Mouse (Mus musculus) liver, embryonic 15.5 days (tissue): ENCODE results near the gene Cgnl1. TPM values are rescaled to one million over a fixed set of nuclear protein-coding genes. Genes with fewer than 3 reads are reported as not detected.

Experiments
- ATAC-seq: fragments of 200-750 bp; cut with Nextera tagmentation; 2 replicates; pipeline ENCODE4 v1.8.0; 2017; ENCODE audit warnings: moderate number of reproducible peaks, mild to moderate bottlenecking, moderate library complexity; ENCODE audit not compliant: insufficient read depth
- H3K27ac ChIP-seq: fragments of 300-500 bp; sonication (generic); replicated peaks from 2 replicates; pipeline ENCODE4 v1.5.1; 2015; ENCODE audit warnings: mild to moderate bottlenecking, inconsistent platforms
- H3K27me3 ChIP-seq: fragments of 300-500 bp; sonication (generic); 2 replicates; pipeline ENCODE4 v1.6.1; 2015; ENCODE audit warnings: mild to moderate bottlenecking, inconsistent platforms
- H3K36me3 ChIP-seq: fragments of 300-500 bp; sonication (generic); replicated peaks from 2 replicates; pipeline ENCODE4 v1.6.1; 2015; ENCODE audit warnings: moderate library complexity, mild to moderate bottlenecking, inconsistent platforms
- H3K4me1 ChIP-seq: fragments of 300-500 bp; sonication (generic); replicated peaks from 2 replicates; pipeline ENCODE4 v1.6.1; 2015; ENCODE audit warnings: inconsistent platforms
- H3K4me2 ChIP-seq: fragments of 300-500 bp; sonication (generic); 2 replicates; pipeline ENCODE4 v1.6.1; 2015; ENCODE audit warnings: moderate library complexity, mild to moderate bottlenecking, inconsistent platforms
- H3K4me3 ChIP-seq: fragments of 300-500 bp; sonication (generic); replicated peaks from 2 replicates; pipeline ENCODE4 v1.5.1; 2015; ENCODE audit warnings: mild to moderate bottlenecking, inconsistent platforms
- H3K9ac ChIP-seq: fragments of 300-500 bp; sonication (generic); 2 replicates; pipeline ENCODE4 v1.6.1; 2015; ENCODE audit warnings: moderate library complexity, mild to moderate bottlenecking, inconsistent platforms
- H3K9me3 ChIP-seq: fragments of 300-500 bp; sonication (generic); replicated peaks from 2 replicates; pipeline ENCODE4 v1.6.1; 2016; ENCODE audit warnings: inconsistent platforms
- WGBS: fragments of 180-500 bp; shearing (Covaris S2); methylation state at CpG from one replicate; pipeline ENCODE4 v1.1.7; 2015; ENCODE audit warnings: mixed read lengths; ENCODE audit not compliant: insufficient replicate concordance; 5-methylcytosine and 5-hydroxymethylcytosine counted together
- polyA plus RNA-seq: library from polyadenylated mRNA; unstranded; fragments of >200 nt; fragmentation: Nextera tagmentation; extraction: Ambion mirVana; gene quantifications from 2 replicates; pipeline ENCODE4 v1.2.1, GENCODE M21; 2015

Gene Cgnl1
- polyA plus RNA-seq, 1 experiment from 2014 or later: 2.0 TPM

DNA sequence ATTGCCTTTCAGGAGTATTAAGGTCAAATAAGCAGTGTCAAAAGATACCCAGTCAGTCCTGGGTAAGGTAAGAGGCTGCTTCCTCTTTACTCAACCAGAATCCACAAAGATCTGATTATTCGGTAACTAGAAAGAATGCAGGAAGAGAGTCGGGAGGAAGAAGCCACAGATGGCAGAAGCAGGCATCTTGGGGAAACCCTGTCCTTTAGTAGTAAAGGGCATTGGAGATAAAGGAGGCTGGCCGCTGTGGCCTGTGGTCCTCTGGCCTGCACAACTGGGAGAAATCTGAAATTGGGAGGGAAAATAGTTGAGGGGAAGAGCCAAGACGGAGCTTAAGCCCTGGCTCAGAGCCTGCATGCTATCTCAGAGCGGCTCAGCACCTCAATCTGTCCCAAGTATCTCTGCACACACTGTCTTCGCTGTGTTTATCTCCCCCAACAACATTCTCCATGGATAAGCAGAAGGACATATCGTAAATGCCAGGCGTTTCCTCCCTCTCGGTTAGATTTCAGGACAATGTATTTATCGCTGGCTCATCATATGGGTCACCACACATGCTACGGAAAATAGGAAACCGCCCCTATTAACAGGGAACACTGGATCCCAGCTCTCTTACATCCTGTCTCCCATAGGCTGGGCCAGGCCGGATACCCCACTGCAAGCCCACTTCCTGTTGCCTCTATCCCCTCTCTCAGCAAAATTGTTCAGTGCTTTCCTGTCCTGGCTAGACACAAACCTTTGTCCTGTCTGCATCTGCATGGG, 164.9 kb downstream of the Cgnl1 start:
- Histone ChIP-seq H3K27me3 (peaks cover 20% of the 10 kb centered on the region), H3K4me3 (no peak overlapping the region), H3K36me3 (no peaks in the 10 kb centered on the region), H3K4me2 (no peak overlapping the region), H3K27ac (no peak overlapping the region), H3K4me1 (peaks cover 20% of the 10 kb centered on the region; the same call in 1 of the 2 replicates), H3K9me3 (no peaks in the 10 kb centered on the region), H3K9ac (no peak overlapping the region)
- WGBS: 10% methylated on average over 13 of the region's 13 CpGs
- peak; percentile 77 for ATAC-seq

DNA sequence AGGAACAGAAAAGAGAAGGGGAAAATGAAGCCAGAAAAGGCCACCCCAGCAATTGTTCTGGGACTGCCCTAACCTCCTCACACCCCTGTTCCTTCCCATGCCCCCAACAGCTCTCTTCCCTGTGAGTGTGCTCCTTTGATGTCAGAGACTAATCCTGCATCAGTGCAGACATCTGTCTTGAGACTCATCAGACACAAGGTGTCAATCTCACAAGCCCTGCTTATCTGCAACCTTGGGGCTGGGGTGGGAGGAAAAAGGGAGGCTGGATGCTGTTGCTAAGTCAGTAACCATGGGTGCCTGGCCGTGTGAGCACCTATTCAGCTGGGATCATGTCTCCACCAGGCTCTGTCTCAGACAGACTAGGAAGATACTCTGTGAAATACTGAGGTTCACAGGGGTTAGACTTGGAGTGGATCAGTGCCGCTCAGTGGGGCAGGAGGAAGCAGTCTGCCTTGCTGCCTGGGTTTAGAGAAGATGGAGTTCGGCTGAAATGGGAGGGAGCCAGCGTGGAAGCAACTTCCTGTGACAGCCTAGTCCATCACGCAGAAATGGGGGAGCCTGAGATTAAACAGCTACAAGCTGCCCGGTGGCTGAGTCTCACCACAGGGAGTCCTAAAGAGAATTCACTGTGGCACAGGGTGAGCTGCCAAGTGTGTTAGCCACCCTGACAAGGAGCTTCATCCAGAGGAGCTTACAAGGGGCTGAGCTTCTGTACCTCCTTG, 166.3 kb downstream of the Cgnl1 start:
- WGBS: 25% methylated on average over 6 of the region's 6 CpGs
- Histone ChIP-seq H3K27me3 (peaks cover 20% of the 10 kb centered on the region), H3K36me3 (no peaks in the 10 kb centered on the region), H3K27ac (no peak overlapping the region), H3K4me2 (no peak overlapping the region), H3K4me1 (peaks cover 20% of the 10 kb centered on the region; the same call in 1 of the 2 replicates), H3K9ac (no peak overlapping the region), H3K9me3 (no peaks in the 10 kb centered on the region), H3K4me3 (no peak overlapping the region)
- ATAC-seq: no peak

DNA sequence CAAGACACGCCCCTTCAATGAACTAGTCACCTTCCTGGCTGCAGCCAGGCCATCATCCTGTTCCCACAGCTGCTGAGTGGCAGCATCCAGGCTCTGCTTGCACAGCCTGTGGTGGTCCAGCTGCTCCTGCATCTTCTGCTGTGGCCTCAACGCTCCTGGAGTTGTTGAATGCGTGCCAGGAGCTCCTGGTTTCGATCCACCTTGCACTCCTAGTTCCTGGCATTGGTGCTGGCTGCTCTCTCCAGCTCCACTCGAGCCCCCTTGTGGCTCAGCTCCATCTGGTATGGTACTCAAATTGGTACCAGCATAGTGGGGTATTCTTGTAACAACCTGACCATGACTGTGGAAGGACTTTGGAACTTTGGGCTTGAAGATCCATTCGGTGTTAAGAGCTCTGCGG, 171.5 kb downstream of the Cgnl1 start:
- no peak for ATAC-seq
- no peak overlapping the region for H3K27ac ChIP-seq
- 56% methylated on average over 7 of the region's 7 CpGs for WGBS

DNA sequence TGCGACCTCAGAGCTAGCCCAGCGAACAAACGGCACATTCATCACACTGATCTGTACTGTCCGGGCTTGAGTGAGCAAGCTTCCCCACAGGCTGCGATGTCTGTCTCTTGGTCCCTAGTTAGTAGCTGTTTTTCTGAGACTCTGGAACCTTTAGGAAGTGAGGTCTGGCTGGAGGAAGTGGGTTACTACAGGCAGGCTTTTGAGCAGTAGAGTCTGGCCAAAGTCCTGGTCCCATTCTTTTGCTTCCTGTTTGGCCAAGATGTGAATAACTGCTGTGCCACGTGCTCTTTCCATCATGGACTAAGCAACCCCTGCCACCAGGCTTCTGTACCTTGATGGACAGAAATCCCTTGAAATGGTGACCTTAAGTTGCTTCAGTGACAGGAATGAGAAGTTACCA, 174.5 kb downstream of the Cgnl1 start:
- Histone ChIP-seq H3K4me3 (no peak overlapping the region), H3K9ac (no peak overlapping the region), H3K27ac (no peak overlapping the region), H3K27me3 (peaks cover 20% of the 10 kb centered on the region), H3K4me1 (peaks cover 9% of the 10 kb centered on the region), H3K4me2 (no peak overlapping the region), H3K36me3 (no peaks in the 10 kb centered on the region), H3K9me3 (no peaks in the 10 kb centered on the region)
- 31% methylated on average over 6 of the region's 6 CpGs for WGBS
- no peak for ATAC-seq

More for the DNA sequence above, 171.5 kb downstream of the Cgnl1 start:
- no peaks in the 10 kb centered on the region for H3K4me1 ChIP-seq
- H3K4me3 ChIP-seq: no peak overlapping the region
- no peak overlapping the region for H3K9ac ChIP-seq
- H3K9me3 ChIP-seq: no peaks in the 10 kb centered on the region
- H3K36me3 ChIP-seq: no peaks in the 10 kb centered on the region
- H3K27me3 ChIP-seq: peaks cover 11% of the 10 kb centered on the region; the same call in 1 of the 2 replicates
- H3K4me2 ChIP-seq: no peak overlapping the region

DNA sequence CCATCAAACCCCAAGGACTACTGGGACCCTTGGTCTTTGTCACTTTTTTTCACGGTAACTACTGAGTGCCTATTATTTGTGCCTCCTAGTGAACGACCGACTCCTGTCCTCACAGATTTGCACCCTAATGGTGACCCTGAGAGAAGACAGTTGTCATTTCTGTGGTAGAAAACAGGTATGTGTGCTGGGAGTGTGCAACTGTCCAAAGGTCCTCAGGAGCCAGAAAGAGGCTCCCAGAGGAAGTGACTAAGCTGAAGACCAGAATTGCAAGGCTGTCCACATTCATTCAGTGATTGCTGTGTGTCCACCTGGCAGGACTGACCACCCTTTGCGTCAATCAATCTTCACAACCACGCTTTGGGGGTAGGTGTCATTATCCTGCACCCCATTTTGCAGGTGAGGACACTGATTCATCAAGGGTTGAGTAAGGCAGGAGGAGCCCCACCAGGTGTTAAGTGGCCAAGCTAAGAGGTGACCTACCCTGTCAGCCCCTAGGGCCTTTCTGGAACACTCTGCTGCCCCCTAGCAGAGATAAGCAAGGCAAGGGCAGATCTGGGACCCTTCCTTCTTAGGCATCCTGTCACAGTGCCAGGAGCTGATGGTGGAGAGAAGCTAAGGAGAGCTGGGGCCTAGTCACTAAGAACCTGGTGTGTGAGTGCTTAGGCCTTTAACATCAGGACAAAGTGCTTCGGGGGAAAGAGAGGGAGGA, 178.7 kb downstream of the Cgnl1 start:
- no peaks in the 10 kb centered on the region for H3K36me3 ChIP-seq
- H3K9me3 ChIP-seq: no peaks in the 10 kb centered on the region
- 23% methylated on average over 6 of the region's 6 CpGs for WGBS
- peak overlapping the region; percentile 69 for H3K4me2 ChIP-seq
- H3K4me3 ChIP-seq: peak overlapping the region; percentile 54; the same call in 1 of the 2 replicates
- H3K9ac ChIP-seq: no peak overlapping the region
- ATAC-seq: no peak
- H3K27ac ChIP-seq: no peak overlapping the region
- H3K4me1 ChIP-seq: peaks cover 13% of the 10 kb centered on the region
- peaks cover 23% of the 10 kb centered on the region for H3K27me3 ChIP-seq

DNA sequence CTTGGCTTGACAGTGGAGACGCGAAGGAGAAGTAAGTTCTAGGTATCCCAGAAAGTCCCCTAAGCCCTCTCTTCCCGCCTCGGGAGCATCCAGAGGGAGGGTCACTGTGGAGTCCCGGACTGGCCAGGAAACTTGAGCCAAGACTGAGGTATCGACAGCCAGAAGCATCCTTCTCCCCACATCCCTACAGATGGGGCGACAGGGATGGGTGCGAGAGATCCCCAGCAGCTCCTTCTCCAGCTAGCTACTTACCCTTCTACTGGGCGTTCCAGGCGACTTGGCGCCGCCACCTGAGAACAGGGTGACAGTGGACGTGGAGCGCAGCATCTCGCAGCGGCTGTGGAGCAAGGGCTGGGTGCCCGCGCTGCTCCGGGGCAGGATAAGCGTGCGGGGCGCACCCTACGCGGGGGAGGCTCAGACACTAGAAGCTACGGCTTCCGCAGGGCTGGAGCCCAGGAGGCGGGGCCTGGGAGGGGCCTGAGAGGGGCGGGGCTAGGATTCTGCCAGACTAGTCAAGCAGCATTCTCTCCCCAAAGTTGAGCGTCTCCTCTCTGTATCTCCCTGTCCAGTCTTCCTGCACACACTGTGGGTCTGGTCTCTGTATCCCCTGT, 179.4 kb downstream of the Cgnl1 start, which contains the start of gene Myzap:
TSS of gene Myzap (minus strand) at position 423 of the 611 bp plus-strand sequence.
- Histone ChIP-seq H3K27me3 (peaks cover 23% of the 10 kb centered on the region), H3K4me1 (peaks cover 13% of the 10 kb centered on the region), H3K4me2 (peak within 1 kb of the TSS; percentile 69), H3K9ac (peak within 1 kb of the TSS; percentile 37; the same call in 1 of the 2 replicates), H3K27ac (no peak within 1 kb of the TSS), H3K9me3 (no peaks in the 10 kb centered on the region), H3K36me3 (no peaks in the 10 kb centered on the region), H3K4me3 (peak within 1 kb of the TSS; percentile 54)
- peak; percentile 70 for ATAC-seq
- 2% methylated on average over 29 of the region's 29 CpGs for WGBS

DNA sequence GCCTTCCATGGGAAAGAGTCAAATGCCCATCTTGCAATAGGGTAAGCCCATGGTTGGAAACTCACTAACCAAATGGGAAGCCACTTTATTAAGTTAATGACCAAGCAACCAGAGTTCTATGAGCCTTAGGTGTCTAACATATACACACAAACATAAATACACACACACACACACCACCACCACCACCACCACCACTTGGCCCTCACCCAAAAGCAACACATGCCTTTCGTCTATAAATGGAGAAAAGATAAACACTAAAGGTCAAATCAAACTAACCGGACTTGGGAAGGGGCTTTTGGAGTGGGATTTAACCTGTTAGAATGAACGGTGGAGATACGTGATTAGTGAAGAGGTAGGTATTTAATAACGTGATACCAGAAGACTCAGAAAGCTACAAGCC, 180.3 kb downstream of the Cgnl1 start:
- no peak overlapping the region; the same call in 1 of the 2 replicates for H3K4me2 ChIP-seq
- WGBS: 49% methylated on average over 5 of the region's 5 CpGs

DNA sequence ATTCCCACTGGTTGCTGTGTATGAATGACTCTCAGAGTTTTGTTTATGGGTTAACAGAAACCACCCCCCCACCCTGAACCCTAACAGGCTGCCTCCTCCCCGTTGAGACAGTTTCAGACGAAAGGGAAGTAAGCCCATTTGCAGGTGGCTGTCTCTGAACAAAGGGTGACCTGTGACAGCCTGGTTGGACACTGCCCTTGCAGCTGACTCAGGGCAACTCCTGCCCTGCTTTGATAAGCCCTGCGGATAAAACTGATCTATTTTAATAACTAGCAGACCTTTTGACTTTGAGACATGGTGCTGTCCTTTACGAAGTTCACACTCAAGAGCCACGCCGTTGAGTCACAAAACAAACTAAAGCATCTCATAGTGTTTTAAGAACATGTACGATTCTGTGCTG, 181.6 kb downstream of the Cgnl1 start:
- H3K9ac ChIP-seq: no peak overlapping the region
- WGBS: 25% methylated on average over 7 of the region's 7 CpGs
- no peak overlapping the region for H3K27ac ChIP-seq
- no peak overlapping the region for H3K4me2 ChIP-seq
- no peaks in the 10 kb centered on the region for H3K9me3 ChIP-seq
- no peaks in the 10 kb centered on the region for H3K36me3 ChIP-seq
- peaks cover 13% of the 10 kb centered on the region for H3K4me1 ChIP-seq
- peaks cover 23% of the 10 kb centered on the region for H3K27me3 ChIP-seq
- ATAC-seq: no peak
- no peak overlapping the region for H3K4me3 ChIP-seq

More for the DNA sequence above, 180.3 kb downstream of the Cgnl1 start:
- Histone ChIP-seq H3K9ac (no peak overlapping the region), H3K9me3 (no peaks in the 10 kb centered on the region), H3K27me3 (peaks cover 23% of the 10 kb centered on the region), H3K27ac (no peak overlapping the region), H3K36me3 (no peaks in the 10 kb centered on the region), H3K4me1 (peaks cover 13% of the 10 kb centered on the region), H3K4me3 (0 out of 2 replicates have a peak overlapping the region, but pooled peaks have one; percentile 54)
- no peak for ATAC-seq

DNA sequence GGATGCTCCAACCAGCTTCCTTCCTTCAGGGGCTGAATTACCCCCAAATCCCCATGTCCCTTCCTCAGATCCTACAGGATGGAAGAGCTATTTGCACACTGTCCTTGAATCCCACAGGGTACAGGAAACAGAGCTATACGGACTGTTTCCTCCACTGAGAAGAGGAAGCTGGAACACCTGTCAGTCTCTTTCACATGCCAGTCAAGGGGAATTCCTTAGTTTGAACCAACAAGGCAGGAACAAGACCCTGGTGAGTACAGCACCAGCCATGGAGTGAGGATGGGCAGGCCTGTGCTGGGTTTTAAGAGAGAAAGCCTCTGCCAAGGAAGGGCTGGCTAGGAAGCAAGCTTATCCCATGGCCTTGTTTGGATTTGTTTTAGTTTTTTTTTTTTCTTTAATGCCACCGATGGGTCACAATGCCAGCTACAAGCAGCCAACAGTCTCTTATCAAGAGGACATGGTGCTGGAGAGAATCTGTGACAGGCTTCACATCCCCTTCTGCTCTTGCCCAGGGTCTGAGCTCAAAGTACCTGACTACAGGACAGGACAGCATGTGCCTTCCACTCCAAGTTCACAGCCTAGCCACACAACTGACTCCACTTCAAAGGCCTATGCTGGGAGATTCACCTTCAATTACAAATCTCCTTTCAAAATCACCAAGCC, 182.3 kb downstream of the Cgnl1 start:
- Histone ChIP-seq H3K27me3 (peaks cover 23% of the 10 kb centered on the region), H3K36me3 (no peaks in the 10 kb centered on the region), H3K4me1 (peaks cover 13% of the 10 kb centered on the region), H3K4me2 (no peak overlapping the region), H3K9me3 (no peaks in the 10 kb centered on the region), H3K27ac (no peak overlapping the region), H3K9ac (no peak overlapping the region), H3K4me3 (no peak overlapping the region)
- 49% methylated on average over 2 of the region's 2 CpGs for WGBS
- no peak for ATAC-seq

DNA sequence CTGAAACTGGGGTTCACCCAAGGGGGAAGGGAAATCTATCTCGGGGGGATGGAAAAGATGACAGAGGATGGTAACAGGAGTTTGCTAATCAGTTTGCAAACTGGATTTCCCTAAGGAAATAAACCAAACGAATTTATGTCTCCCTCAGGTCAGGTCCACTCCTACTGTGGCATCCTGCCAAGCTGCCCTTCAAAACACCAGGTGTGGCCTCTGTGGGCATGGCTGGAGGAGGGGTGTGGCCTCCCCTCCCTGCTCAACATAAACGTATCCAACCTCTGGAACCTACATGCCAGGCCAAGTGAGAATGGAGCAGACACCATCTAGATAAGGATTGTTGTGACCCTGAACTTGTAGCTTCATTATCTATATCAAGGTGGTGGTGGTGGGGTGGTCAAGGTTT, 185.0 kb downstream of the Cgnl1 start:
- H3K36me3 ChIP-seq: no peaks in the 10 kb centered on the region
- peaks cover 9% of the 10 kb centered on the region; the same call in 1 of the 2 replicates for H3K27me3 ChIP-seq
- no peak for ATAC-seq
- H3K9me3 ChIP-seq: no peaks in the 10 kb centered on the region
- H3K27ac ChIP-seq: no peak overlapping the region
- H3K4me1 ChIP-seq: no peaks in the 10 kb centered on the region
- H3K4me2 ChIP-seq: no peak overlapping the region
- 38% methylated on average over 3 of the region's 3 CpGs for WGBS
- H3K4me3 ChIP-seq: no peak overlapping the region
- no peak overlapping the region for H3K9ac ChIP-seq
